Mouse (Mus musculus): ENCODE measurements at regions not wholly inside any gene's neighbourhood (a gene's known extent, or its start where the extent isn't known, plus 50 kb on each side); places are given as distances from the start of the nearest gene placed in this dataset.

- DNase-seq (ENCODE audit: low spot score in 2 of 2) = no peak
These were observed 55.8 kb upstream of the Daam1 start for GRCm38 (mm10) chr12:71775126-71775525.

DNA sequence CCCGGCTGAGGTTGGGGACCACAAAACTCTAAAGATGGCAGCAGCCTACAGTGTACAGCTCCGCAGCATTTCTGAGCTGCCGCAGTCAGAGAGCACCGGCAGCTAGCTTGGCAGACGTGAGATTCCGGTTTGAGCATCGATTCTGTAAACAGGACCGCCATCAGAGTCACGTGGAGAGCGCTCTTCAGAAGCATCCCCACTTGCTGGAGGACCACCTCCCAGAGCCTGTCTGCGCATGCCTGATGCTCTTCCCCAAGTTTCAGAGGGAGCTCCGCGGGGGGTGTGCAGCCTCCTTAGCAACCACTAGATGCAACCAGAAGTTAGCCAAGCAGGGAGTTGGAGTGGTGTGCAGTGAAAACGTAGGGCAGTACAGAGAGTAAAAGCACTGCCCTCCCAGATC is 52.7 kb upstream of the Daam1 start:
- no peak for DNase-seq (ENCODE audit: low spot score in 2 of 2)

GRCm38 (mm10) chr12:71778948-71779347 is 51.9 kb upstream of the Daam1 start:
- DNase-seq (ENCODE audit: low spot score in 2 of 2) = no peak

GRCm38 (mm10) chr12:71779418-71779817 is 51.5 kb upstream of the Daam1 start:
- no peak for DNase-seq (ENCODE audit: low spot score in 2 of 2)
